Mouse (Mus musculus) telencephalon, adult 2 months (tissue): Measurements from ENCODE around the gene Grin3b.
"Not testable (repeated sequence)": the region's sequence is repeated elsewhere in the genome, so short reads cannot be mapped to it uniquely, and the experiment has no call there.

Experiments
- DNase-seq: peaks from one replicate; pipeline ENCODE4 v3.0.0-alpha.2; 2011; ENCODE audit warnings: low read depth, low spot score

Grin3b gene

DNA sequence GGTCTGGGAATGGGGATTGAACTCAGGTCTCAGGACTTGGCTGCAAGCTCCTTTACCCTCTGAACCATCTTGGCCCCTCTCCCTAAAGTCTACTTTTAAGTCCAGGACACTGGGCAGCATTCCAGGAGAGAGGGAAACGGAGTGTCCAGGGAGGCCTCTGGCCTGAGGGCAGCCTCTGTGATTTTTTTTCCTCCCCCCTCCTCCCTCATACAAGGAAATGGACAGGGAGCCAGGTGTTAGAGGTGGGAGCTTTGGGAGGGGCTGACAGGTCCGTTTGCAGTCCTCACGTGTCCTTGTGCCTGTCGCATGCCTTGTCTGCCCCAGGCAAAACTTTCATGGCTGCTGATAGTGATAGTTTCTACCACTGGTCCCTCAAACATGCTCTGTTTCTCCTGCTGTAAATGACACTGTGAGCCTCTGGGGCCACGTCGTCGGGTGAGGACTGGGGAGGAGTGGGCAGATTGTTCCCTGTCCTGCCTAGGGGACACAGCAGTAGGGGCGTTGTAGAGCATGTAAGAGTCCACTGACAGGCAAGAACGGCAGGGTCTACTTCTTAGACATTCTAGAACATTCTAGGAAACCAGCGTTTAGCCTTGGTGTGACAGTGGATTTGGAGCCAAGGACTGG, 34.1 kb upstream of the Grin3b start:
- DNase-seq, result no peak

DNA sequence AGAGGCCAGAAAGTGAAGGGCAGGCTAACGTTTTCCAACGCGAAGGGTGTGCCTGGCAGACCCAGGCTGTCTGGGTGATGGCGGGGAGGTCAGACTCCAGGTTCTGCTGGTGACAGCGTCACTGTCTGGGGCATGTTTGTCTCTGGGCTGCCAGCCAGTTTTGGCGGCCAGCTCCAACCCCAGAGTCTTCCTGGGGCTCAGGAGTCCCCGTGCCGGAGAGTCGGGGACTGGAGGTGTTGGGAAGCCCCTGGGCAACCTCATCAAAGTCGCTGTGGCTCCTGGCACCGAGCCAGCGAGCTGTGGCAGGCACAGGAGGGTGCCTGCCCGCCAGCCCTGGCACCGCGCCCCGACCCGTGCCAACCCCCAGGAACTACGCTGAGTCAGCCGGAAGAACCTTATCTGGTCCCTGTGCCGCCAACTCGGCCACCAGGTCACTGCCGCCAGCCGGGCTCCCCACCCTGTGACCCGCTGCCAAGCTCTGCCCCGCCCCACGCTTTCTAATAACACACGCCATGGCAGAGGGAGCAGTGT, 33.5 kb upstream of the Grin3b start:
- DNase-seq, result no peak

DNA sequence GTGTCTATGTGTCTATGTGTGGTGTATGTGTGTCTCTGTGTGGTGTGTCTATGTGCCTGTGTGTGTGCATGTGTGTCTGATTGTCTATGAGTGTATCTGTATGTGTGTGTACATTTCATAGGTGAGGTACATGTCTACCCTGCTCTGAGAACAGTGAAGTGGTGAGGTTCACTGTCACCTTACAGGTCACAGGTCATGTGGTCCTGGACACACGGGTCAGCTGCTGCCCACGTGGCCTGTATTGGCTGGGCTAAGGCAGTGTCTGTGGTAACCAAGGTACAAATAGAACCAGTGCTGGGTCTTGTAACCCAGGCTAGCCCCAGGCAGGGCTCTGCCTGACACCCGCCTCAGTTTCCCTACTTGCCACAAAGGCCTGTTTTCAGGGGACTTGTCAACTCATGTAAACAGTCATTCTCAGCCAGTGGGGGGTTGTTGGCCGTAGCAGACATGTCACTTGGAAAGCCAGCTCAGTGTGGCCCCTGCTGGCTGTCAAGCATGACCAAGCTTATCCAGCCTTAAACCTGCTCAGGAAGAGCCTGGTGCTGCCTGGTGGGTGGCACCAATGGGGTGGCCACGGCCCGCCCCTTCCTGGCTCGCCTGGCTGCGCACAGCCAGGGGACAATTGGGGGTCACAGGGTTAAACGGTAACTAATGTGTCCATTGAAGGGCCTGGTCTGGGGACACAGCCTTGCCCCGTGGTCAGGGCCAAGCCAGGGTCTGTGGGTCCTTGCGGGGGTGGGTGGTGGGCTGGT, 32.6 kb upstream of the Grin3b start:
- no peak for DNase-seq

DNA sequence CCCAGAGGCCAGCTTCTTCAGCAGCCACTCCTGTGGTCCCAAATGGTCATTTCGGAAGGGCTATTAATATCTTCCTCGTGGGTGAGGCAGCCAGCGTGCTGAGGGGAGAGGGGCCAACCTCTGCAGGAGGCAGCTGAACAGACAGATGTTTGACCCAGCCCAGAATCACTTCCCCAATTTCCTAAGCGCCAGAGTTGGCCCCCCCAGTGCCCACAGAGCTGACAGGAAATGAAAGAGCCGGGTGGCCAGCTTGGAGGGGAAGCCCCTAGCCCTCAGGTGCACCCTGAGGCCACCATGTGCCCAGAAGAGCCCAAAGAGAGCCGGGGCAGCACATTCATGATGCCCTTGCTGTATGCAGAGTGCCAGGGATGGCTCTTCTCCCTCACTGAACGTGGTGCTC, 29.8 kb upstream of the Grin3b start:
- DNase-seq, result no peak

DNA sequence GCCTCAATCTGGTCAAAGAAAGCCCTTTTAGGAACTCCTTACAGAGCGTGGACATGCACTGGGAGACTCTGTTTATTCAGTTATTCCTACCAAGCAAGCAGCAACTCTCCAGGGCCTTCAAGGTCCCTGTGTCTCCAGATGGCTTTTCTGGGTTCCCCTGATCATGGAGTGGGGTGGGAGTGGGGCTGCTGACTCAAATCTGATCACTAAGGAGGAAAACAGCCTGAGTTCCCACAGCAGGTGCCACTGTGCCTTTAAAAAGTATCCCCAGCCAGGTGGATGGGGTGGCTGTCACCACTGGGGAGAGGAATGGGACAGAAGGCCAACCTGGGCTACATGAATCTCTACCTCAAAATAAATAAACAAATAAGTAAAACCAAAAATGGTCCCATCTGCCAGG, 27.5 kb upstream of the Grin3b start:
- no peak for DNase-seq

DNA sequence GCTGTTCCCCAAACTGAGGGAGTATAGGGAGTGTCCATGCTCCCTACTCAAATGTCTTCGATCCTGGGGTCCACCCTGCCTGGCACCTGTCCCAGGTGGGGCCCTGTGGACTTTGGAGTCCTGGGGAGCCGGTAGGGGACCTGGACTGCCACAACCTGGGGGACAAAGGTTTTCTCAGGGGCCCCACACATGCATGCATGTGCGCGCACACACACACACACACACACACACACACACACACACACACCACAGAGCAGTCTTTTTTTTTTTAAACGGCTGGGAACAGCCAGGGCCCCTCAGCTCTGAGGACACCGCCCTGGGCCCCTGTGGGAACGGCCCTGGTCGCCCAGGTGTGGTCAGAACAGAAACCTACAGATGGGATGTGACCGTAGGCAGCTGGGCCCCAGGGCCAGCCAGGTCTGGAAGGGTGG, 27.0 kb upstream of the Grin3b start:
- no peak for DNase-seq

DNA sequence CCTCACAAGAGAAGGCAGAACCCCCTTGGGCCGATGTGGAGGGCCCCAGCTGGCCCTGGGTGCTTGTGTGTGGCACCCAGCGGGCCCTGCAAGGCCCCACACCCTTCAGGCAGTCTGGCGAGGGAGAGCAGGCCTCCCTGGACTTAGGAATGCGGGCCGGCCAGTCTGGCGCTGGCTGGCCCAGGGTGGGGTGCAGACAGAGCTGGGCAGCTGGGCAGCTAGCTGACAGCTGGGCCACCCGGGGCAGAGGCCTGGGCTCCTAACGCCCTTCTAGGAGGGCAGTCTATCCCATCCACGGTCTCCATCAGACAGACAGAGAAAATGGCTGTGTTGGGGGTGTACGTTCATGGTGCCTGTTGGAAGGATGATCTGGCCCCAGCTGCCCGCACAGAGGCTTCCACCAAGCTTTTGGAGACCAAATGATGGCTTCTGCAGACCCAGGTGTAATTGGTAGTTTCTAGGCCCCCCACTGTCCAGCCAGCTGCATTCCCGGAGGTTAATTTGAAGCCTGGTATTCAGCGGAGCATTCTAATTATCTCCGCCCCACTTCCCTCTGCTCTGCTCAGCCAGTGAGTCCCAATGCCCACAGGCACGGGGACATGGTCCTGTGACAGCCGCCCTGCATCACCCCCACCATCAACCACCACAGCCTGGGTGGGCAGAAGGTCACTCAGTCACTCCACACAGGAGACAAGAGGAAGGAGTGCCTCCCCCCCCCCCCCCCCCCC, 24.8 kb upstream of the Grin3b start:
- no peak for DNase-seq

DNA sequence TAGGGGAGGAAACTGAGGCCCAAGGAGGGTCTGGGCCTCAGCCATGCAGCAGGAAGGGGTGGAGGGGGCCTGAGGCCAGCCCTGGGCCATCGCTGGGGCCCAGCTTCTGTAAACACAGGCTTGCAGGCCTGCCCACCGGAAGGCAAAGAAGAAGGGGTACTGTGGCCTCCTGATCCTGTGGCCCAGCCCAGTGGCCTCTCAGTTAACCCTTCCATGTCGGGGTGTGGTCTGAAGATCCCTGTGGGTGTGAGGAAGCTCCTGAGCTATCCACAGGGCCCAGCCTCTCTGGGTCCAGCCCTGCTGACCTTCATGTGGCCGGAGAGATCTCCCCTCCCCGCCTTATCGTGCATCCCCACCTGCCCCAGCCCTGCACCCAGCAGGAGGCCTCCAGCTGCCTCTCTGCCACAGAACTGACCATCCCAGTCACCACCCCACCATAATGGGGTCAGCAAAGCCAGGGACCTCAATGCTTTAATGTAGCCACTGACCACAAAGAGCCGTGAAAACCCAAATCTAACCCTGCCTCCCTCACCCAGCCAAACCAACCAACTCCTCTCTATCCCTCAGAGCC, 23.7 kb upstream of the Grin3b start:
- DNase-seq, result no peak

DNA sequence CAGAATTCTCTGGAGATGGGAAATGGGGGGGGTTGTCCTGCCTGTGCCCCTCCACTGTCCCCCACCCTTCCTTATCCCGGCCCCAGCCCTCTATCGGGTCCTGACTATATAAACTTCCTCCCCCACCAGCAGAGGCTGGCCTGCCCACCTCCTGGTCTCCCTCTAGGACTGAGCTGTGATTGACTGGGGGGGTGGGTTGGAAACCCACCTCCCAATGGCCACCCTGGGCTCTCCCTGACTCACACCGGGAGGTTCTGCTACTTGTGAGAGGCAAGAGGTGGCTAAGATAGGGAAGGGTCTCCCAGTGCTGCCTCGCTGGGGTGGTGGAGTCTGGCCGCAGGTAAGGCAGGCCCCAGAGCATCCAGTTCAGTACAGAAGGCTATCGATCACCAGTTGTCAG, 23.0 kb upstream of the Grin3b start:
- DNase-seq, result no peak

DNA sequence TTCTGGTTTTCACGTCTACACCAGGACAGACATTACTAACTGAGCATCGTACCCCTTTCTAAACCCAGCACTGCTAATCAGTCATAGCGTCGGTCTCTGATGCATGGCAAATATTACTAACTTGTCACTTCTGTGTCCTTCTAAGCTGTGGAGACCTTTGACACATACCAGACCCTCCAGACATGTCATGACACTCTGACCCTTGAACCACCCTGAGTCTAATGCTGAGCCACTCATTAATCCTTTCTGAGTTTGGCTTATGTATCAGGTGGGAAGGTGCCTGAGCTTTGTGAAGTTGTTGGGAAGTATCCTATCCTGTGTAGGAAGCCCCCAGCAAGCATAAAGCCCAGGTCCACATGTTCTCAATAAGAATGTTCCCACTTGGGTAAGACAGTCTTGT, 20.6 kb upstream of the Grin3b start:
- no peak for DNase-seq

DNA sequence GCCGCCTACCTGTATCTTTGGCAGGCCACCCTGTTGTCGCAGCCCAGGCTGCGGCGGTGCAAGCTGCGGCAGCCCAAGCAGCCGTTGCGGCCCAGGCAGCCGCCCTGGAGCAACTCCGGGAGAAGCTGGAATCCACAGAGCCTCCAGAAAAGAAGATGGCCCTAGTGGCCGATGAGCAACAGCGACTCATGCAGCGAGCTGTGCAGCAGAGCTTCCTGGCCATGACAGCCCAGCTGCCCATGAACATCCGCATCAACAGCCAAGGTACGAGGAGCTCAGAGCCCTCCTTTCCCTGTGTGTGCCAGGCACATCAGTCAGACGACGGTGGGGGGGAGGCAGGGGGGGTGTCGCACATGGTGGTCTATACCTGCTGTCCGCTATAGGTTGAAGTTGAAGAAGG, 19.9 kb upstream of the Grin3b start:
- no peak for DNase-seq

DNA sequence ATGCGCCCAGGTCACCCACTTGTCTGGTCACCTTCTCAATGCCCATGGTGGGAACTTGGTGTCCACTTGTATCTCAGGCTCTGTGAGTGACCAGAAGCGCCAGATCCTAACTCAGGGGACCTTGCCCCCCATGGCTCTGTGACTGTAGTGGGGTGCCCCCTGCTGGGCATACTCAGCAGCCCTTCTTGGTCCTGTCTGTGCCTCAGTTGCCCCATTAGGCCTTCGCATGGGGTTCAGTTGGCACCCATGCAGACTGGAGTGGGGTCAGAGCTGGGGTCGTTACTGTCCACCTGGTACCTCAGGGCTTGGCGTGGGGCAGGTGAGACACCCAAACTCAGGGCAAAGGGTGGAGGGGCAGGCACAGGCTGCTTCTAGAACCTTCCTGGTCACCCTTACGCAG, 16.6 kb upstream of the Grin3b start:
- DNase-seq, result no peak

DNA sequence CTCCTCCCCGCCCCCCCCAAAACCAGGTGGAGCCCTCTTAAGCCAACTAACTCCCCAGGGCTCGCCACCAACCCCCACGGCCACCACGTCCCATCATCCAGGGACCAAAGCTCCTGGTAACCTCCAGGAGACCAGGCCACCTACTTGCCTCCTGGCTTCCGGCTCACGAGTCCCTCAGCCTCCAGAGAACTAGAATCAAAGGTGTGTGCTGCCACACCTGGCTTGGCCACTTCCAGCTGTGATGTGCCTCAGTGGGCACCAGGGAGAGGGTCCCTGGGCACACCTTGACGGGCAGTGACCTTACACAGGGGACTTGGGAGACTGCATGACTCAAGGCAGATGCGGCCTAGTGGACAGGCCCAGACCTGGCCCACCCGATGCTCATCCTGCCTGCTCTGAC, 14.8 kb upstream of the Grin3b start:
- DNase-seq, result no peak

DNA sequence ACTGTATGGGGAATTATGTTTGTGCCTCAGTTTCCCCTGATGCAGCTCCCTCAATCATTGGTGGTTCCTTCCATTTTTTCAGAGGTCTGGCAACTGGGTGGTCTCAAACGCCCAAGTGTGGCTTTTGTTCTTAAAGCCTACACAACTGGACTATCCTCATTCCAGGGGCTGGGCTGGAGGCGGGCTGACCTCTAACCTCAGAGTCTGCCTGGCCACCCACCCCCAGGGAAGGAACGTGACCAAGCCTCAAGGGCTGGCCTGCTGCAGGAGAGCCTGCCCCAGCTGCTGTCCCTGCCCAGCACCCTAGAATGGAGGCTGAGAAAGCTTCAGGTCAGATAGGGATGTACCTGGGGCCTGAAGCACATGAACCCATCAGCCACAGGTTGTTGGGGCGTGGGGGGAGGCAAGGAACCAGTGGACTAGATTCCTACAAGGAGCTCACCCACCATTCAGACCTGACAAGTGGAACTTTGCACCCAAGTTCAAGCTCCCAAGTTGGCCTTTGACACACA, 13.8 kb upstream of the Grin3b start:
- no peak for DNase-seq

DNA sequence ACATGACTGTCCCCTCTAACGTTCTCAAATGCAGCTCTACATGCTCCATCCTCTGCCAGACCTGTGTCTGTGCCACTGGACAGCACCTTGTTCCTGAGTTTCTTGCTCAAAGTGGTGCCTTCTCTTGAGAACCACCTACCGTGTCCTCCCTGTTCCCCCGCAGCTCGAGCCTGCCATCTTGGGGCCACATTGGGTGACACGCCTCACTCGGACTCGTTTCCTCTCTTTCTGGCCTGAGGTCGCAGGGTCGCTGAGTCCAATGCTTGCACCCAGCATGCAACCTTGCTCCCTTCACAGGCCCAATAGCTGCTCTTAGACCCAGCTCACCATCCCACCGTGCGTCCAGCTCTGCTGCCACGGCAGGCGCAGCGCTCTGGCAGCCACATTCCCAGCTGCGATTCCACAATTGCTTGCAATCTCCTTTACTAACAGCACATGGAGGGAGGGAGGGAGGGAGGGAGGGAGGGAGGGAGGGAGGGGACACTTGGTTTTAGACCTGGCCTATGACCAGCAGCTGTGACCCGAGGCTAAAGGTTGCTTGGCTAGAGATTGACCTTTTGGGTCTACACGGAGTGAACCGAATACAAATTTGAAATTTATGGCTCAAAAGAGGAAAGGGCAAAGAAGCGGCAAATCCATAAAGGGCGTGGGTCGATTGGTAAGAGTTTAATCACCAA, 12.2 kb upstream of the Grin3b start:
- DNase-seq, result no peak

DNA sequence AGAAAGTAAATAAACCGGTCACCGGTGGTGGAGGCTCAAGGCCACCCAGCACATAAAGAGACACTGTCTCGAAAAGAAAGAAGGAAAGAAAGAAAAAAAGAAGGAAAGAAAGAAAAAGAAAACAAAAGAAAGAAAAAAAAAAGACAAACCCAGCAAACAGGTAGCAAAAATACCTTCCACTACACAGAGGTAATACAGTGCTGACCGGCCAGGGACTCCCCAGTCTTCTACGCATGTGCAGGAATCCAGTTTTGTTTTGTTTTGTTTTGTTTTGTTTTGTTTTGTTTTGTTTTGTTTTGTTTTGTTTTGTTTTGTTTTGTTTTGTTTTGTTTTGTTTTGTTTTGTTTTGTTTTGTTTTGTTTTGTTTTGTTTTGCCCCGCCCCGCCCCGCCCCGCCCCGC, 11.1 kb upstream of the Grin3b start:
- DNase-seq, result not testable (repeated sequence)

DNA sequence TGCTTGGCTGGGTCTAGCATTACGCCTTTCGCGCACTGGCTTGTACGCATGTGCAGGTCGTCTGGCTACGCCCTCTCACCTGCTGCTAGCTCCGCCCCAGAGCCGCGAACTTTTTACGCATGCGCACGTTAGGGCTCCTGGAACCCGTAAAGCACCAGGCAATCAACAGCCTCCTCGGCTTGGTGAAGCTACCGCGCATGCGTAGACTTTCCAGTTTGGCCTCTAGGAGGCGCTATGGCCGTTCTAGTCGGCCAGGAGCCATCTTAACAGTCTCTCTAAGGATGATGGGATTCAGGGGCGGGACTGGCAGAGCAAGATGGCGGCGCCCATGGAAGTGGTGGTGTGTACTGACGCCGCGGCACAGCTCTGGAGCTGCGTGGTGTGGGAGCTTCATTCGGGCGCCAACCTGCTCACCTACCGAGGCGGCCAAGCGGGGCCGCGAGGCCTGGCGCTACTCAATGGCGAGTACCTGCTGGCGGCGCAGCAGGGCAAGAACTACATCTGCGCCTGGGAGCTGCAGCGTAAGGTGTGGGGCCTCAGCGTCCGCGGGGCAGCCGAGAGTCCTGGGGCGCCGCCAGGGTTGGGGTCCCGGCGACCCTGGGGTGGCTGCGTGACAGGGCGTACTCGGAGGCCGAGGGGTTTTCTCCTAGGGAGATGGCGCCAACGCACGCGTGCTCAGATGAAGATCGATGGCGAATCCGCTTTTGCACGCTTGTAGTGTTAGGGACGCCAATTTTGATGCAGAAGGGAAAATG, 10.5 kb upstream of the Grin3b start, which contains the start of gene Wdr18:
Gene Wdr18 (plus strand): TSS at position 306 of the 755 bp plus-strand sequence.
- DNase-seq, result peak; percentile 99

DNA sequence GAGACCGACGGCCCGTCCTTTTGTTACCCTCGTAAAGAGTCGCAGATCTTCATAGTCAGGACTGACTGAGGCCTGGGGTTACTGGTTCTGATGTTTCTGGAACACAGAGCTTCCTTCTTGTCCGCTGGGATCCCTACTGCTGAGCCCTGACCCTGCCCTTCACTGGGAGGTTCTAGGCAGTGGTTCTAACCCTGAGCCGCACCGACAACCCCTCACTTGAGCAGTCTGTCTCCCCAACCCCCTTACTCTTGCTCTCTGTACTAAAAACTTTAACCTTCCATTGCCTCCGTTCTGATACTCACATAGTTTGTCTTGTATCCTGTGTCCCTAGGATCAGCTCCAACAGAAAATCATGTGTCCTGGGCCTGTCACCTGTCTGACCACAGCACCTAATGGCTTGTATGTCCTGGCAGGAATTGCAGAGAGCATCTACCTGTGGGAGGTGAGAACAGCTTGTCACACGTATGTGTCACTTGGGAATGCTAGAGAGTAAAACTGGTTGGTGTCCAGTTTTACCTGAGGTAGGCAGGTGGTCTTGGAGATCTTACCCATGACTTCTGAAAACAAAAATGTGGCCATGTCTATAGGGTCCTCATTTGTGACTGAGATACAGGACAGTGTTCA, 9.7 kb upstream of the Grin3b start:
- no peak for DNase-seq

DNA sequence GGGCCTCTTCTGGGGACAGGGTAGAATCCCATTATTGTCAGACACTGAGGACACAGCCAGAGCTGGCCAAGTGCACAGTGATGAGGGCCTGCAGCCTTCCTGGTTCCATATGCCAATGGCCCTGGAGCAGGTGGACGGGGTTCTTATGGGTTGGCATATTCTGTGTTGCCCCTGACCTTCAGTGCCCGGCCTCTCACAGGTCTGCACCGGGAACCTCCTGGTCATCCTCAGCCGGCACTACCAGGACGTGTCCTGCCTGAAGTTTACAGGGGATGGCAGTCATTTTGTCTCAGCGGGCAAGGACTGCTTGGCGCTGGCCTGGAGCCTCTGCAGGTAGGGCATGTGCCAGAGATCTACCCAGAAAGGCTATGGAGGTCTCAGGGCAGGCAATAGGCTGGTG, 5.8 kb upstream of the Grin3b start:
- no peak for DNase-seq

DNA sequence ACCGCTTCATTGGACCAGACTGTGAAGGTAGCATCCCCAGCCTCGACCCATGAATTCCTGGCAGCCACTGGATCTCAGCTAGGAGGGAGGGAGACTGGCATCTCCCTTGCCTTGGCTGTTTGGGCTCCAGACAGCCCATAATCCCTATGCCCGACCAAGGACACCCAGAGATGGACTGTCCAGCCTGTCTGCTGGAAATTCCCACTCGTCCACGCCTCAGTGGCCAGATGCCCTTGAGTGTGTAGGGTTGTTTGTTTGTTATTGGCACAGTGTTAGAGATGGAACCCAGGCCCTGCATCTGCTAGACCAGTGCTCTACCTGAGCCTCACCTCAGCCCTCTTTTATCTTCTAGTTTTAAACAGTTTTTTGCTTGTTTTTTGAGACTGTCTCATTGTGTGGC, 5.2 kb upstream of the Grin3b start:
- no peak for DNase-seq
